7 mouse cellular contexts compared by ENCODE assay signal in genomic region chr7:134937927-134938609, GRCm38 (mm10). TPM values are rescaled to one million over a fixed set of nuclear protein-coding genes. Genes with fewer than 3 reads are reported as not detected.
DNase-seq lines count a peak whose midpoint lies in the region; ATAC-seq and TF ChIP-seq lines count a peak whose summit lies in the region.

TSS of gene Fam196a (minus strand) at chr7:134938430.

- ATAC-seq in kidney, postnatal 0 days (replicated peaks; ENCODE audit: low FRiP score, low read depth) = peak; percentile 86
- ATAC-seq in midbrain, postnatal 0 days (ENCODE audit: low FRiP score) = peak; percentile 85

- TF ChIP-seq POLR2A in cortical plate, adult 2 months (IDR thresholded peaks at IDR 0.05; ENCODE audit: extremely low read depth, insufficient read depth, low read length) = no peak

- no peaks in the 10 kb centered on the region for H3K9me3 ChIP-seq in kidney, postnatal 0 days (replicated peaks; ENCODE audit: low read length)
- H3K9me3 ChIP-seq in midbrain, postnatal 0 days (ENCODE audit: low read length) = no peaks in the 10 kb centered on the region

- H3K9ac ChIP-seq in kidney, postnatal 0 days (ENCODE audit: low read depth, low read length) = peak within 1 kb of the TSS; percentile 50
- peak within 1 kb of the TSS; percentile 65 for H3K9ac ChIP-seq in midbrain, postnatal 0 days (replicated peaks; ENCODE audit: low read length, poor library complexity, severe bottlenecking)

- under 1% methylated on average over 62 of the region's 71 CpGs for WGBS in kidney, postnatal 0 days
- under 1% methylated on average over 38 of the region's 71 CpGs for WGBS in midbrain, postnatal 0 days

- H3K27ac ChIP-seq in cortical plate, adult 2 months (ENCODE audit: insufficient read depth, low read length) = peak within 1 kb of the TSS; percentile 86
- H3K27ac ChIP-seq in kidney, postnatal 0 days = no peak within 1 kb of the TSS
- peak within 1 kb of the TSS; percentile 68 for H3K27ac ChIP-seq in midbrain, postnatal 0 days (ENCODE audit: low read depth, low read length)

- H3K36me3 ChIP-seq in kidney, postnatal 0 days (ENCODE audit: insufficient read depth, low read length) = no peaks in the 10 kb centered on the region
- H3K36me3 ChIP-seq in midbrain, postnatal 0 days (ENCODE audit: insufficient read depth, low read length) = no peaks in the 10 kb centered on the region

- H3K27me3 ChIP-seq in kidney, postnatal 0 days (ENCODE audit: insufficient read depth, low read length) = no peaks in the 10 kb centered on the region
- no peaks in the 10 kb centered on the region for H3K27me3 ChIP-seq in midbrain, postnatal 0 days (ENCODE audit: insufficient read depth, low read length)

- H3K4me3 ChIP-seq in cortical plate, adult 2 months (ENCODE audit: insufficient read depth, low read length) = peak within 1 kb of the TSS; percentile 62
- peak within 1 kb of the TSS; percentile 50 for H3K4me3 ChIP-seq in kidney, postnatal 0 days (replicated peaks; ENCODE audit: low read depth, low read length)
- peak within 1 kb of the TSS; percentile 72 for H3K4me3 ChIP-seq in midbrain, postnatal 0 days (ENCODE audit: low read depth, low read length)

- TF ChIP-seq CTCF in cortical plate, adult 2 months (IDR thresholded peaks at IDR 0.05; ENCODE audit: extremely low read depth, insufficient read depth, low read length) = 0 out of 2 replicates have a peak, but pooled peaks have one; percentile 22
- TF ChIP-seq CTCF in kidney, postnatal 0 days (IDR thresholded peaks at IDR 0.05; ENCODE audit: low read depth) = peak; percentile 47
- TF ChIP-seq CTCF in midbrain, postnatal 0 days (IDR thresholded peaks at IDR 0.05) = peak; percentile 65

- peak; percentile 16 to 22 for DNase-seq in adrenal gland, postnatal 4 days (ENCODE audit: low spot score in 2 of 2)
- peak; percentile 25 for DNase-seq in gastrocnemius, postnatal 25 days
- peak; percentile 73 for DNase-seq in kidney, postnatal 0 days (ENCODE audit: low spot score)
- DNase-seq in liver = peak; percentile 43
- peak; percentile 78 for DNase-seq in midbrain, postnatal 0 days (ENCODE audit: low spot score)
- peak; percentile 67 for DNase-seq in testis, postnatal 10 days (ENCODE audit: low spot score)

- peak within 1 kb of the TSS; percentile 93 for H3K4me2 ChIP-seq in kidney, postnatal 0 days (ENCODE audit: low read length)
- H3K4me2 ChIP-seq in midbrain, postnatal 0 days (ENCODE audit: low read depth, low read length, poor library complexity, severe bottlenecking) = peak within 1 kb of the TSS; percentile 85

- H3K4me1 ChIP-seq in cortical plate, adult 2 months (ENCODE audit: control insufficient read depth, insufficient read depth, low read length) = peaks cover 4% of the 10 kb centered on the region; the same call in 1 of the 2 replicates
- peaks cover 18% of the 10 kb centered on the region; the same call in 1 of the 2 replicates for H3K4me1 ChIP-seq in kidney, postnatal 0 days (replicated peaks; ENCODE audit: insufficient read depth, low read length)
- peaks cover 6% of the 10 kb centered on the region; the same call in 1 of the 2 replicates for H3K4me1 ChIP-seq in midbrain, postnatal 0 days (ENCODE audit: insufficient read depth, low read length)

RNA-seq across cellular contexts. Expression of gene Fam196a, which starts in this region (rescaled TPM):
- 1 to 10 TPM; 3.6 to 4.7 TPM for total RNA-seq in adrenal gland, postnatal 4 days (2021)
- polyA plus RNA-seq in cortical plate, adult 2 months (2012; rRNA removed) = 5.9 and 6.2 TPM in 2 replicates
- under 1 TPM; 0.16 to 0.18 TPM for total RNA-seq in gastrocnemius, postnatal 25 days (2021)
- polyA plus RNA-seq in kidney, postnatal 0 days (2015; fragmentation: Nextera tagmentation; extraction: Ambion mirVana) = 0.92 and 1.4 TPM in 2 replicates
- 27.5 and 31.9 TPM in 2 replicates for total RNA-seq in midbrain, postnatal 0 days (2014; rRNA removed)
- 10.5 and 10.9 TPM in 2 replicates for polyA plus RNA-seq in midbrain, postnatal 0 days (2015; fragmentation: Nextera tagmentation; extraction: Ambion mirVana)

Comparison
In these comparisons a context has a peak if more than half of its experiments do, and no peak if none do; other contexts are left out.
1. Peak in DNase-seq in gastrocnemius, postnatal 25 days; RNA of the gene not detected or under 1 TPM.
2. DNase-seq: peak in every context shown above with its lines; median percentile 78 in midbrain, postnatal 0 days; 73 in kidney, postnatal 0 days; 67 in testis, postnatal 10 days; 43 in liver; 25 in gastrocnemius, postnatal 25 days; 19 in adrenal gland, postnatal 4 days.